Mouse (Mus musculus) cerebellum, adult 2 months (tissue): Measurements from ENCODE around the gene Tfap4.

Source experiments
- CTCF ChIP-seq: fragments of 200-500 bp; IDR thresholded peaks from 2 replicates; pipeline ENCODE4 v1.5.1; 2011; ENCODE audit warnings: low read depth, mild to moderate bottlenecking, control low read depth, low read length, moderate library complexity, borderline replicate concordance; ENCODE audit not compliant: insufficient read depth
- POLR2A ChIP-seq: fragments of 200-500 bp; IDR thresholded peaks from 2 replicates; pipeline ENCODE4 v1.6.1; 2011; ENCODE audit warnings: low read length, control low read depth, borderline replicate concordance; ENCODE audit not compliant: insufficient read depth

GRCm38 (mm10) chr16:4597296-4597695 is 37.6 kb upstream of the Tfap4 start:
- TF ChIP-seq CTCF (no peak), POLR2A (no peak)
